Mouse (Mus musculus) lung, postnatal 0 days (tissue): ENCODE measurements around the gene Tubg1. TPM values are rescaled to one million over a fixed set of nuclear protein-coding genes. Genes with fewer than 3 reads are reported as not detected.

Experiments
- ATAC-seq: fragments of 200-750 bp; cut with Nextera tagmentation; 2 replicates; pipeline ENCODE4 v1.8.0; 2017; ENCODE audit warnings: moderate library complexity
- DNase-seq: peaks from one replicate; pipeline ENCODE4 v3.0.0-alpha.2; 2016; ENCODE audit warnings: low spot score
- H3K27ac ChIP-seq: fragments of 300-500 bp; sonication (generic); 2 replicates; pipeline ENCODE4 v1.5.1; 2014; ENCODE audit warnings: antibody characterized with exemption, mild to moderate bottlenecking, low read length, mixed read lengths
- H3K27me3 ChIP-seq: fragments of 300-500 bp; sonication (generic); replicated peaks from 2 replicates; pipeline ENCODE4 v1.6.1; 2014; ENCODE audit warnings: low read length, mixed read lengths; ENCODE audit not compliant: insufficient read depth
- H3K36me3 ChIP-seq: fragments of 300-500 bp; sonication (generic); 2 replicates; pipeline ENCODE4 v1.6.1; 2014; ENCODE audit warnings: low read length, mixed read lengths; ENCODE audit not compliant: insufficient read depth
- H3K4me1 ChIP-seq: fragments of 300-500 bp; sonication (generic); 2 replicates; pipeline ENCODE4 v1.6.1; 2014; ENCODE audit warnings: antibody characterized with exemption, low read depth, low read length, mixed read lengths; ENCODE audit not compliant: insufficient read depth
- H3K4me2 ChIP-seq: fragments of 300-500 bp; sonication (generic); replicated peaks from 2 replicates; pipeline ENCODE4 v1.6.1; 2014; ENCODE audit warnings: low read depth, mild to moderate bottlenecking, low read length, moderate library complexity, mixed read lengths
- H3K4me3 ChIP-seq: fragments of 300-500 bp; sonication (generic); 2 replicates; pipeline ENCODE4 v1.5.1; 2014; ENCODE audit warnings: low read depth, low read length
- H3K9ac ChIP-seq: fragments of 300-500 bp; sonication (generic); replicated peaks from 2 replicates; pipeline ENCODE4 v1.6.1; 2014; ENCODE audit warnings: low read depth, mild to moderate bottlenecking
- H3K9me3 ChIP-seq: fragments of 300-500 bp; sonication (generic); 2 replicates; pipeline ENCODE4 v1.6.1; 2016; ENCODE audit warnings: low read length, mixed read lengths
- CTCF ChIP-seq: IDR thresholded peaks from 2 replicates; pipeline ENCODE4 v1.5.1; 2016; ENCODE audit warnings: antibody characterized with exemption, mild to moderate bottlenecking
- EP300 ChIP-seq: IDR thresholded peaks from 2 replicates; pipeline ENCODE4 v1.6.1; 2016; ENCODE audit warnings: antibody characterized with exemption, mild to moderate bottlenecking, control low read depth
- WGBS: fragments of 180-500 bp; shearing (Covaris S2); extraction: QIAGEN DNeasy Blood & Tissue Kit; methylation state at CpG from one replicate; pipeline ENCODE4 v1.1.7; 2014; 5-methylcytosine and 5-hydroxymethylcytosine counted together
- polyA plus RNA-seq: library from polyadenylated mRNA; unstranded; fragments of >200 nt; fragmentation: Nextera tagmentation; extraction: Ambion mirVana; gene quantifications from 2 replicates; pipeline ENCODE4 v1.2.1, GENCODE M21; 2015

Gene Tubg1
- polyA plus RNA-seq, 1 experiment from 2014 or later = 25.8 TPM

GRCm38 (mm10) chr11:101085617-101086322 is 34.0 kb upstream of the Tubg1 start:
- WGBS = 89% methylated on average over 18 of the region's 18 CpGs
- no peak overlapping the region for H3K4me2 ChIP-seq
- ATAC-seq (no peak), DNase-seq (no peak)
- H3K9ac ChIP-seq = no peak overlapping the region
- H3K36me3 ChIP-seq = peaks cover 5% of the 10 kb centered on the region; the same call in 1 of the 2 replicates
- peak overlapping the region; percentile 85; the same call in 1 of the 2 replicates for H3K27ac ChIP-seq
- no peaks in the 10 kb centered on the region for H3K27me3 ChIP-seq
- peaks cover 20% of the 10 kb centered on the region; the same call in 1 of the 2 replicates for H3K4me1 ChIP-seq
- TF ChIP-seq CTCF (no peak), EP300 (no peak)
- no peaks in the 10 kb centered on the region for H3K9me3 ChIP-seq
- H3K4me3 ChIP-seq = no peak overlapping the region

- H3K36me3 ChIP-seq = peaks cover 8% of the 10 kb centered on the region; the same call in 1 of the 2 replicates
- peak overlapping the region; percentile 96 for H3K4me2 ChIP-seq
- no peak for TF ChIP-seq CTCF
- TF ChIP-seq EP300 = no peak
- DNase-seq = no peak
- no peaks in the 10 kb centered on the region for H3K27me3 ChIP-seq
- peaks cover 20% of the 10 kb centered on the region; the same call in 1 of the 2 replicates for H3K4me1 ChIP-seq
- H3K4me3 ChIP-seq = no peak overlapping the region
- peak overlapping the region; percentile 85 for H3K27ac ChIP-seq
- no peaks in the 10 kb centered on the region for H3K9me3 ChIP-seq
- H3K9ac ChIP-seq = no peak overlapping the region
- ATAC-seq = no peak
- WGBS = 69% methylated on average over 6 of the region's 6 CpGs
Observed at GRCm38 (mm10) chr11:101086323-101086674, 33.4 kb upstream of the Tubg1 start.

- H3K9me3 ChIP-seq = no peaks in the 10 kb centered on the region
- H3K9ac ChIP-seq = peak within 1 kb of the TSS; percentile 77
- peak within 1 kb of the TSS; percentile 96 for H3K4me2 ChIP-seq
- no peak for TF ChIP-seq EP300
- no peak for TF ChIP-seq CTCF
- peaks cover 20% of the 10 kb centered on the region; the same call in 1 of the 2 replicates for H3K4me1 ChIP-seq
- DNase-seq (peak; percentile 99), ATAC-seq (peak; percentile 84)
- no peaks in the 10 kb centered on the region for H3K27me3 ChIP-seq
- peaks cover 11% of the 10 kb centered on the region; the same call in 1 of the 2 replicates for H3K36me3 ChIP-seq
- peak within 1 kb of the TSS; percentile 67 for H3K4me3 ChIP-seq
- 1% methylated on average over 52 of the region's 52 CpGs for WGBS
- peak within 1 kb of the TSS; percentile 85 for H3K27ac ChIP-seq
Observed at GRCm38 (mm10) chr11:101086756-101087681, 32.7 kb upstream of the Tubg1 start, which contains the start of gene Mlx. Gene Mlx, plus strand, starts transcription at chr11:101087277.

- H3K4me1 ChIP-seq = peaks cover 20% of the 10 kb centered on the region; the same call in 1 of the 2 replicates
- peak overlapping the region; percentile 77 for H3K9ac ChIP-seq
- TF ChIP-seq EP300 (no peak), CTCF (no peak)
- peak; percentile 68 for DNase-seq
- 2% methylated on average over 8 of the region's 8 CpGs for WGBS
- no peaks in the 10 kb centered on the region for H3K9me3 ChIP-seq
- H3K4me2 ChIP-seq = peak overlapping the region; percentile 96
- ATAC-seq = no peak
- peak overlapping the region; percentile 85 for H3K27ac ChIP-seq
- peaks cover 15% of the 10 kb centered on the region; the same call in 1 of the 2 replicates for H3K36me3 ChIP-seq
- H3K27me3 ChIP-seq = no peaks in the 10 kb centered on the region
- peak overlapping the region; percentile 67 for H3K4me3 ChIP-seq
Observed at GRCm38 (mm10) chr11:101087682-101088055, 32.1 kb upstream of the Tubg1 start.

- peaks cover 15% of the 10 kb centered on the region; the same call in 1 of the 2 replicates for H3K36me3 ChIP-seq
- ATAC-seq (peak; percentile 13; the same call in 1 of the 2 replicates), DNase-seq (peak; percentile 73)
- WGBS = 51% methylated on average over 1 of the region's 1 CpGs
- no peaks in the 10 kb centered on the region for H3K9me3 ChIP-seq
- peak overlapping the region; percentile 44; the same call in 1 of the 2 replicates for H3K27ac ChIP-seq
- peak; percentile 35; the same call in 1 of the 2 replicates for TF ChIP-seq EP300
- no peak for TF ChIP-seq CTCF
- no peak overlapping the region for H3K4me2 ChIP-seq
- no peaks in the 10 kb centered on the region for H3K27me3 ChIP-seq
- peaks cover 19% of the 10 kb centered on the region; the same call in 1 of the 2 replicates for H3K4me1 ChIP-seq
- no peak overlapping the region for H3K9ac ChIP-seq
- no peak overlapping the region for H3K4me3 ChIP-seq
Observed at GRCm38 (mm10) chr11:101089931-101090330, 29.8 kb upstream of the Tubg1 start.

DNA sequence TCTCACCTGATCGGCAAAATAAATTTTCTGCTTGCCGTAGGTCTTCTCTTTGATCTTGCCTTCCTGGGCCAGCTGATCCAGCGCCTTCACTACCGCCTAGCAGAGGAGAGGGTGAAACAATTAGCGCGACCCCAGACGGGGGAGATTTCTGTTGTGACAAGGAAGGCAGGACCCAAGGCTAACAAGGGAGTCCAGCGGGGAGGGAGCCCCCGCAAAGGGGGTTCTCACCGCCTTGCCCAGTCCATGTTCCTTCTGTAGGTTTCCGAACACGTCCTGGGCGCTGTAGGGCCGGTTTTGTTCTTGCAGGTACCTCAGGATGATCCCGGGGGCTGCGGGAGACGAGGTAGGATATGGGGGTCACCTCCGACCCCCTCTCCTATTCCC is 24.8 kb upstream of the Tubg1 start:
- peak overlapping the region; percentile 73 for H3K9ac ChIP-seq
- TF ChIP-seq CTCF (no peak), EP300 (no peak)
- H3K4me2 ChIP-seq = peak overlapping the region; percentile 88
- peak overlapping the region; percentile 71 for H3K4me3 ChIP-seq
- peaks cover 38% of the 10 kb centered on the region for H3K36me3 ChIP-seq
- H3K4me1 ChIP-seq = peaks cover 8% of the 10 kb centered on the region
- ATAC-seq (no peak), DNase-seq (no peak)
- no peaks in the 10 kb centered on the region for H3K9me3 ChIP-seq
- H3K27me3 ChIP-seq = no peaks in the 10 kb centered on the region
- no peak overlapping the region for H3K27ac ChIP-seq
- WGBS = 1% methylated on average over 18 of the region's 18 CpGs
